Mouse (Mus musculus) hematopoietic multipotent progenitor cell, adult 10-12 weeks (in vitro differentiated cells): ENCODE data around the gene Olfr655. TPM values are rescaled to one million over a fixed set of nuclear protein-coding genes. Genes with fewer than 3 reads are reported as not detected.

ENCODE experiments used
- polyA plus RNA-seq: library from polyadenylated mRNA; stranded (reverse); fragments of >175 nt; gene quantifications from 2 replicates; pipeline ENCODE4 v1.2.3, GENCODE M21; 2012; ENCODE audit warnings: low replicate concordance

The Olfr655 gene
- not detected in 2 replicates for polyA plus RNA-seq

DNA sequence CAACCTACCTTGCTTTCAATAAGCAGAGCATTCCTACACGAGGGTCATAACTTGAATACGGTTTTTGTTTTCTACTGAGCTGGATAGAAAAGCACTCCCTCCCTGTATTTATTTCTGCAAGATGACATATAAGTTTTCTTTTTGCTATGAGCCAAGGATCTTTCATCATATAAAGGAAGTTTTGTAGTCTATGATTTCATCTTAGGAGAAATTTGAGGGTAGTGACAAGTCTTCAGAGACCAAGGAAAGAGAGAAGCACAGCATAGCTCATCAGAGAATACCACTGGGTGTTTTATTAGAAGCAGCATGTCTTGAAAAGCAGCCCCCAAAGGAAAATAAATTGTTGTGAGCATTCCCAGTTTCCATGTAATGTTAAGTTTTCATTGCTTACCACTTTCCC, at the start of gene Olfr655:
Olfr655 (minus strand) TSS at position 101 of the 400 bp plus-strand sequence.

DNA sequence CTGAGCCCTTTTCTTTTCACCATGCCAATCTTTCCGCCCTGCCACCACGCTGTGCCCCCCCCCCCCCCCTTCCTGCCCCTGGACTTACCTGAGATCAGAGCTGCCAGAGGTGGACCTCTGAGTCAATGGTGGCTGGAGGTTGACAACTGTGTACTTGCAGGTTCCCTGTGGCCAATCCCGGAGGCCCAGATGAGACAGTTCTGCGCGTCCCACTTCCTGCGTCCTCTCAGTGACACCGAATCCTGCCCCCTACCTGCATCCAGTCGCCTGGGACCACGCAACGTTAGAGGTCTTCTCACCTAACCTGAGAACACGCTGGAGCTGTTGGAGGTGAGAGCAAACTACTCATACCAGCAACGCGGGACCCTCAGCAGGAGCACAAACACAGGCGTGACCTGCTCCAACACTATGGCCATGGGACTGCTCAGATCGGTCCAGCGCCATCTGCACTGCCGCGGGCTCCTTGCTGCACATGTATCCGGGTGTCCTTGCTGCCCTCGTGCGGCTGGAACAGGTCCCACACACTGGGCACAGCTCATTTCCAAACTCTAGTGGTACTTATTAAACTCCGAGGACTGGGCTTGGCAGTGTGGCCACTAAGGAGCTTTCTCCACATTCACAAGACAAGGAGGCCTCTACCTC, 45.4 kb upstream of the Olfr655 start, which contains the start of gene Olfr658:
Olfr658 (minus strand) TSS at position 465 of the 642 bp plus-strand sequence.

DNA sequence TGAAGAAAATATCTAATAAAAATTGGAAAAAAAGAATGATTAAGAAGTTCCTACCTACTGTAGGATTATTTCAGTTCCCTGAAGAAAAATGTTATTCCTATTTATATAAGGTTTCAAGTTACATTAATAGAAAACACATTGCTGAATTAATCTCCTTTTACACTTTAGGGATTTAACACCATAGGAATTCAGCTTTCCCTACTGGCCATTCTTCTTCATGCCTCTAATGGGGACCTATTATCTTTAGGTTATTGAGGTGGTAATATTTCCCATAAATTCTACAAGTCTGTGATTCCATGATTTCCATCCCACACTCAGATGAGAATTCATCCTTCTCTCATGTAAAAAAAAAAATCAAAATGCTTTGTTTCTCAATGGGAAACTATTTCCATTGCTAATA, 22.9 kb upstream of the Olfr655 start, which contains the start of gene Olfr657:
Olfr657 (plus strand) TSS at position 301 of the 400 bp plus-strand sequence.

DNA sequence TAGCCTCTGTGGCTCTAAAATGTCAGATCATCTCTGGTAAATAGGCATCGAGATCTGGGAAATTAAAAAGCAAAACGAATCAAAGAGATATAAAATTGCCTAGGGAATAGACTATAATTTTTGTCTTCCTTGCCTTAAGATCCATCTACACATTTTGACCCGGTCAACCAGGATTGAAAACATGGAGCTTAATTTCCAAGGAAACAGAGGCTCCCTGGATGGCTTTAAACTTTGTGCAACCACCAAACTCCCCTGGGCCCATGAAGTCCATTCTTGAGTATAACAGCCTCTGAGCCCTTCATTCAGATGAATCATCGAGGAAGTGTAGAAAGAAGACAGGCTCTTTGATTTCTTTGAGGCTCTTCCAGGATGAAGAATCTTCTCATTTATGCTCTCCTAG, 12.1 kb upstream of the Olfr655 start, which contains the start of gene Olfr656:
Olfr656 (plus strand) TSS at position 301 of the 400 bp plus-strand sequence.

DNA sequence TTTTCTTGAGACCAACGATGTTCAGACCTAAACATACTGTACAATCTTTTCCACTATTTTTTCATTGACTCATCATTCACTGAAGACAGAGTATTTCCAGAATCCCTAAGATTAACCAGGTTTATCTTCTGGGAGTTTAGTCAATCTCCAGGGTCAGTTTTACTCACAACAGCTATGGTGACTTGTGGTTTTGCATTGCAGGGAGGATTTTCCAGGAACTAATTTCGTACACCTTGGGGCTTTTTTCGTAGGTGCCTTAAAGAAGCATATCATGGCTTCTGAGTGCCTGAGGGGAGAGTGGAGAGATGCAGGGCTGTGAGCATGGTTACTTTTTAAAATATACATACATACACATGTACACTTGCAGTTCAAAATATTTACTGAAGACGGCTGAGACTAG, 14.9 kb downstream of the Olfr655 start, which contains the start of gene Olfr654:
Olfr654 (plus strand) TSS at position 301 of the 400 bp plus-strand sequence.

DNA sequence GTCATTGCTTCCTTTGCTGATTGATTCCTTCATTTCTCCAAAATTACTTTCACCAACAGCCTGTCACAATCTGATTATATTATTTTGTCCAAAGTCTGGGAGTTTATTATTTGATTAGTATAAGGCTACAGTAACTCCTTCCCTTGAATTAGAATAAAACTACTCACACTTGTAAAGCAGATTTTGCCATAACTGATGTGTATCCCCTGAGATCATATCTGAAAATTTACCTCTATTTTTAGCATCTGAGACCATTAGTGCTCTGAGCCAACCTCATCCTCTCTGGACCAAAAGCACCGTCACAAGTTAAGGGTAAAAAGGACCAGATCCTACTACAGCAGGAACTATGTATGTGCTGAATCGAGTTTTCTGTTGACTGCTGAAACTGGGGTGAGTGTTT, 24.6 kb downstream of the Olfr655 start, which contains the start of gene Olfr653:
Olfr653 (plus strand) TSS at position 301 of the 400 bp plus-strand sequence.

DNA sequence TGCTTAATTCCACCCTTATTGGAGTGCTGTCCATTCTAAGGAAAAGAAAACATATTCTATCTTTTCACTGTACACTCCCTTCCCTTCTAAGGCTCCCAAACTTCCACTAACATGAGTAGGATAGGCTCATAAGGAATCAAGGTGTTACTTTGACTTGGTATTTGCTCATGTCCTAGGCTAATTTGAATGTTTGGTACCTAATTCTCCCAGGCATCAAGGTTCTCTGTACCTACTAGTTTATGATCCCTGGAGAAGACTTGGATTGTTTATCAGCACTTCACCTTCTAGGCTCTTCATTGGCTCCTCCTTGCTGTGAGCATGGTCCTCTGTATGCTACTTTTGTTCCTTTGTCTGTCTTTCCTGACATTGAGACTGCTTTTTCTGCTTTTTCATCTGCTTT, 41.0 kb downstream of the Olfr655 start, which contains the start of gene Olfr652:
Olfr652 (plus strand) TSS at position 301 of the 400 bp plus-strand sequence.

DNA sequence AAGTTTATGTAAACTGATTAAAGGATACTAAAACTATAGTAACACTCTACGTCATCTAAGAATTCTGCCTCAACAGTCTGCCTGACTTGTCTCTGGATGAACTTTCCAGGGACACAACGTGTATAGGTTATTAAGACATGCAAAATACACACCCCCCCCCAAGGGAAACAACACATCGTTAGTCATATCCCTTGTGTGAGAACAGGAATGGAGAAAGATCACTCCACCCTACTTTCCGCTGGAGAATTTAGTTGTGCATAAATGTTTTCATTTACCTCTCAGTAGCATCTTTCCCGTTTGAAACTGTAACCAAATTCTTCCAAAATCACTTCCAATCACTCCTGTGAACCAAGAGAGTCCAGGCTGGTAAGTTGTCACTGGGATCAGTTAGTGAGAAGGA, 51.7 kb downstream of the Olfr655 start, which contains the start of gene Olfr651:
Olfr651 (plus strand) TSS at position 301 of the 400 bp plus-strand sequence.

Other genes with a start within 250 kb of the Olfr655 start
- 3.5 and 6.5 TPM in 2 replicates for gene Trim12c, start 248.4 kb downstream of the Olfr655 start, polyA plus RNA-seq
- gene Trim30b, start 231.9 kb downstream of the Olfr655 start, polyA plus RNA-seq: 0.52 and 0.56 TPM in 2 replicates
- gene Trim30c, start 200.9 kb downstream of the Olfr655 start, polyA plus RNA-seq: 0.10 and 0.26 TPM in 2 replicates
- 7.1 and 19.8 TPM in 2 replicates for gene Trim30a, start 136.6 kb downstream of the Olfr655 start, polyA plus RNA-seq
- gene Trim30d, start 93.9 kb downstream of the Olfr655 start, polyA plus RNA-seq: 0.07 and 0.16 TPM in 2 replicates
- not detected in 2 replicates for gene Olfr651, start 51.6 kb downstream of the Olfr655 start, polyA plus RNA-seq
- gene Olfr652, start 40.9 kb downstream of the Olfr655 start, polyA plus RNA-seq: not detected in 2 replicates
- gene Olfr653, start 24.5 kb downstream of the Olfr655 start, polyA plus RNA-seq: not detected in 2 replicates
- gene Olfr654, start 14.8 kb downstream of the Olfr655 start, polyA plus RNA-seq: not detected in 2 replicates
- gene Olfr656, start 12.2 kb upstream of the Olfr655 start, polyA plus RNA-seq: not detected in 2 replicates
- not detected in 2 replicates for gene Olfr657, start 23.0 kb upstream of the Olfr655 start, polyA plus RNA-seq
- gene Olfr658, start 45.5 kb upstream of the Olfr655 start, polyA plus RNA-seq: 0.04 TPM in 1 of 2 replicates, not detected in the other
- gene Olfr659, start 65.0 kb upstream of the Olfr655 start, polyA plus RNA-seq: not detected in 2 replicates
- not detected in 2 replicates for gene Olfr661, start 84.7 kb upstream of the Olfr655 start, polyA plus RNA-seq
- not detected in 2 replicates for gene Usp17le, start 175.7 kb upstream of the Olfr655 start, polyA plus RNA-seq
- gene Usp17lb, start 240.8 kb upstream of the Olfr655 start, polyA plus RNA-seq: not detected in 2 replicates